Mouse (Mus musculus) lung, postnatal 0 days (tissue): ENCODE data around the gene Wfikkn1. TPM values are rescaled to one million over a fixed set of nuclear protein-coding genes. Genes with fewer than 3 reads are reported as not detected.

ENCODE experiments used
- ATAC-seq: fragments of 200-750 bp; cut with Nextera tagmentation; 2 replicates; pipeline ENCODE4 v1.8.0; 2017; ENCODE audit warnings: moderate library complexity
- DNase-seq: peaks from one replicate; pipeline ENCODE4 v3.0.0-alpha.2; 2016; ENCODE audit warnings: low spot score
- H3K27ac ChIP-seq: fragments of 300-500 bp; sonication (generic); 2 replicates; pipeline ENCODE4 v1.5.1; 2014; ENCODE audit warnings: antibody characterized with exemption, mild to moderate bottlenecking, low read length, mixed read lengths
- H3K27me3 ChIP-seq: fragments of 300-500 bp; sonication (generic); replicated peaks from 2 replicates; pipeline ENCODE4 v1.6.1; 2014; ENCODE audit warnings: low read length, mixed read lengths; ENCODE audit not compliant: insufficient read depth
- H3K36me3 ChIP-seq: fragments of 300-500 bp; sonication (generic); 2 replicates; pipeline ENCODE4 v1.6.1; 2014; ENCODE audit warnings: low read length, mixed read lengths; ENCODE audit not compliant: insufficient read depth
- H3K4me1 ChIP-seq: fragments of 300-500 bp; sonication (generic); 2 replicates; pipeline ENCODE4 v1.6.1; 2014; ENCODE audit warnings: antibody characterized with exemption, low read depth, low read length, mixed read lengths; ENCODE audit not compliant: insufficient read depth
- H3K4me2 ChIP-seq: fragments of 300-500 bp; sonication (generic); replicated peaks from 2 replicates; pipeline ENCODE4 v1.6.1; 2014; ENCODE audit warnings: low read depth, mild to moderate bottlenecking, low read length, moderate library complexity, mixed read lengths
- H3K4me3 ChIP-seq: fragments of 300-500 bp; sonication (generic); 2 replicates; pipeline ENCODE4 v1.5.1; 2014; ENCODE audit warnings: low read depth, low read length
- H3K9ac ChIP-seq: fragments of 300-500 bp; sonication (generic); replicated peaks from 2 replicates; pipeline ENCODE4 v1.6.1; 2014; ENCODE audit warnings: low read depth, mild to moderate bottlenecking
- H3K9me3 ChIP-seq: fragments of 300-500 bp; sonication (generic); 2 replicates; pipeline ENCODE4 v1.6.1; 2016; ENCODE audit warnings: low read length, mixed read lengths
- CTCF ChIP-seq: IDR thresholded peaks from 2 replicates; pipeline ENCODE4 v1.5.1; 2016; ENCODE audit warnings: antibody characterized with exemption, mild to moderate bottlenecking
- EP300 ChIP-seq: IDR thresholded peaks from 2 replicates; pipeline ENCODE4 v1.6.1; 2016; ENCODE audit warnings: antibody characterized with exemption, mild to moderate bottlenecking, control low read depth
- WGBS: fragments of 180-500 bp; shearing (Covaris S2); extraction: QIAGEN DNeasy Blood & Tissue Kit; methylation state at CpG from one replicate; pipeline ENCODE4 v1.1.7; 2014; 5-methylcytosine and 5-hydroxymethylcytosine counted together
- polyA plus RNA-seq: library from polyadenylated mRNA; unstranded; fragments of >200 nt; fragmentation: Nextera tagmentation; extraction: Ambion mirVana; gene quantifications from 2 replicates; pipeline ENCODE4 v1.2.1, GENCODE M21; 2015

The Wfikkn1 gene
- polyA plus RNA-seq, 1 experiment from 2014 or later = 0.26 TPM

DNA sequence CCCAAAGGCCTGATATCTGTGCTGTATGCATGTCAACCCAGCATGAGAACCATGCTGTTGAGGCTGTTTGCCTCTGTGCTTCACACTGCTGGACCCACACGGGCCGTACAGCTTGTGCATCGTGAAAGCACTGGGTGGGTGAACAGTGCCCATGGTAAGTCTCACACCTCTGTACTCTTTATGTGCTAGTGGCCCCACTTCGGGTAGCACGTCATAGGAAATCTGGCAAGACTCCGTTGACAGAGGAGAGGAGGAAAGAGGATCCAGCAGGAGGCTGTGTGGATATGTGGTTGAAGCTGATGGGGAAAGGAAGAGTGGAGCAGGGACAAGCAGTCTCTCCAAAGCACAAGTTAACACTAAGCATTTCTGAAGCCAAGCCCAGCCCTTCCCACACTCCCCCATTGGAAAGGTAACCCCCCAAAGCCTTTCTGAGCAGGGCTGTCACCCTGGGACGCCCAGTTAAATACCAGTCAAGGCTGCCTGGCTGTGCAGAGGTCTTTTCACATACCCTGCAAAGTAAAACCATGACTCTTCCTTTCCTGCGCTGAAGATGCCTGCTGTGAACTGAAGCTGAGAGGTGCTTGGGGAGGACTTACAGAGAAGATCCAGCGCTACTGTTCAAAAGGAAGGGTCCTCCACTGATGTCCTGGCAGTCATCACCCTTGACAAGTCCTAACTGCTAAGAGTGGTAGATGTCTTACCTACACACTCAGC is 37.5 kb upstream of the Wfikkn1 start:
- DNase-seq = no peak
- H3K4me2 ChIP-seq = peak overlapping the region; percentile 94
- 0 out of 2 replicates have a peak overlapping the region, but pooled peaks have one; percentile 82 for H3K27ac ChIP-seq

DNA sequence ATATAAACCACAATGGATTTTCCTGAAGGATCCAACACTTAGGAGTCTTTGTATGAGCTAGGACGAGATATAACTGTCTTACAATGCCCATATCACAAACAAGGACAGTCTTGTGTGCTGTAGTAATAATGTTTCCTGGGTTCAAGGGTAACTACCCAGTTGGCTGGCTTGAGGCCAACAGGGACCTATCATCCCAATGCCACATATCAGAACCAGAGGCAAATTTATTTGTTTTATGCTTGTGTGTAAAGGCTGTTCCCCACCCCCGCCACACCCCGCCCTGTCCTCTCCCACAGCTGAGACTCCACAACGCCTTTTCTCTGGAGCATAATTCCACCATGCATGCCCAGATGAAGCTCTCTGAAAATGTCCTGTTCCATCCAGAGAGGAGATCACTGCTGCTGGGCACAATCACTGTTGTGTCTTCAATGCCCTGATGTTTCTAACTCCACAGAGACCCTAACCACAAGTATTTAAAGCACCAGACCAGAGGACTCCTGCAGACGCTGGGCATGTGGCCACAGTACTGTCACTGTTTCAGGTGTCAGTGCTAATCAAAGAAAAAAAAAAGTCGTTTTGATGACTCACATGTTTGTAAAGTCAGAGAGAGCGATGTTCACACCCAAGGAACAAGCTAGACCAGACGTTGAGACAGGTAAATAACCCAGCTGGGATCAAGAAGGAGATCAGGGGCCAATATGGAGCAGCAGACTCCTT is 36.4 kb upstream of the Wfikkn1 start:
- Histone ChIP-seq H3K9ac (no peak overlapping the region), H3K4me2 (no peak overlapping the region), H3K9me3 (no peaks in the 10 kb centered on the region), H3K4me3 (no peak overlapping the region), H3K27me3 (no peaks in the 10 kb centered on the region), H3K4me1 (peaks cover 8% of the 10 kb centered on the region; the same call in 1 of the 2 replicates), H3K27ac (no peak overlapping the region), H3K36me3 (no peaks in the 10 kb centered on the region)
- WGBS = 70% methylated on average over 8 of the region's 8 CpGs
- DNase-seq = no peak
- ATAC-seq = no peak
- TF ChIP-seq EP300 = no peak
- no peak for TF ChIP-seq CTCF

More for the DNA sequence above, 37.5 kb upstream of the Wfikkn1 start:
- no peak for ATAC-seq
- peak overlapping the region; percentile 95; the same call in 1 of the 2 replicates for H3K4me3 ChIP-seq
- WGBS = 77% methylated on average over 9 of the region's 9 CpGs
- H3K9me3 ChIP-seq = no peaks in the 10 kb centered on the region
- H3K36me3 ChIP-seq = no peaks in the 10 kb centered on the region
- peaks cover 8% of the 10 kb centered on the region; the same call in 1 of the 2 replicates for H3K4me1 ChIP-seq
- TF ChIP-seq EP300 (no peak), CTCF (no peak)
- no peaks in the 10 kb centered on the region for H3K27me3 ChIP-seq
- H3K9ac ChIP-seq = peak overlapping the region; percentile 79

DNA sequence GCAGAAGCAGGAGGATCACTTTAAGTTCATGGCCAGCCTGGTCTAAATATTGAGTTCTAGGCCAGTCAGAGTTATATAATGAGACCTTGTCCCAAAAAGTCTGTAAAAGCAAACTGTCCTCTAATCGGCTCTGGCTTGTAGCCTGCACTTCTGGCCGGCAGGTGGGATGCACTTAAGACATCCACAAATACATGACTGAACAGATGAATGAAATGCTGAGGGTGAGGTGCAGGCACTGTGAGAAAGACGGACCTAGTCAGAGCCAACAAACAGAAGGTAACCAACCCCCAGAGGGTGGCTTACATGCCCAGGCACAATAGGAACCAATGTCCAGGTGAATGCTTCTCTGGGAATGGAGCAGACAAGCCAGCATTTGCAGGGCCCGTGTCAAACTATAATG is 33.6 kb upstream of the Wfikkn1 start:
- H3K4me1 ChIP-seq = peaks cover 8% of the 10 kb centered on the region; the same call in 1 of the 2 replicates
- H3K9ac ChIP-seq = no peak overlapping the region
- DNase-seq (no peak), ATAC-seq (no peak)
- H3K27ac ChIP-seq = peak overlapping the region; percentile 10; the same call in 1 of the 2 replicates
- no peaks in the 10 kb centered on the region for H3K27me3 ChIP-seq
- H3K4me2 ChIP-seq = no peak overlapping the region
- WGBS = 66% methylated on average over 4 of the region's 4 CpGs
- no peak overlapping the region for H3K4me3 ChIP-seq
- H3K36me3 ChIP-seq = no peaks in the 10 kb centered on the region
- H3K9me3 ChIP-seq = no peaks in the 10 kb centered on the region
- TF ChIP-seq CTCF (no peak), EP300 (no peak)

DNA sequence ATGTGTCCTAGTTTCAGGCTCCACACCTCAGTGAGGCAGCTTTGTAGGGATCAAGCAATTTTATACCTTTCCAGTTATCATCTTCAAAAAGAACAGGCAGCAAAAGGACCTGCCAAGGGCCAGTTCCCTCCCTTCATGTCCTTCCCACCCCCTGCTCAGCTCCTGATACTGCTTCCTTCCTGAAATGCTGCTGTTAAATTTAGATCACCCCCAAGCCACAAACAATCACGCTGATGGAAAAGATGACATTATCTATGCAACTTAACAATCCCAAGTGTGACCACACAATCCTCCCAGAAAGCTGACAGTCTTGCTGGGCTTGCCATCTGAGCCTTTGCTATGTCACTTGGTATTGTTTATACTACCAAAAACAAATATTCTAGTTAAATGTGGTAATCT is 33.2 kb upstream of the Wfikkn1 start:
- H3K4me2 ChIP-seq = 0 out of 2 replicates have a peak overlapping the region, but pooled peaks have one; percentile 9
- ATAC-seq (no peak), DNase-seq (peak; percentile 31)
- no peak overlapping the region for H3K9ac ChIP-seq
- WGBS = 43% methylated on average over 1 of the region's 1 CpGs
- H3K4me1 ChIP-seq = peaks cover 8% of the 10 kb centered on the region; the same call in 1 of the 2 replicates
- no peaks in the 10 kb centered on the region for H3K36me3 ChIP-seq
- TF ChIP-seq CTCF (no peak), EP300 (peak; percentile 56)
- H3K4me3 ChIP-seq = no peak overlapping the region
- no peaks in the 10 kb centered on the region for H3K27me3 ChIP-seq
- H3K27ac ChIP-seq = peak overlapping the region; percentile 10; the same call in 1 of the 2 replicates
- H3K9me3 ChIP-seq = no peaks in the 10 kb centered on the region

DNA sequence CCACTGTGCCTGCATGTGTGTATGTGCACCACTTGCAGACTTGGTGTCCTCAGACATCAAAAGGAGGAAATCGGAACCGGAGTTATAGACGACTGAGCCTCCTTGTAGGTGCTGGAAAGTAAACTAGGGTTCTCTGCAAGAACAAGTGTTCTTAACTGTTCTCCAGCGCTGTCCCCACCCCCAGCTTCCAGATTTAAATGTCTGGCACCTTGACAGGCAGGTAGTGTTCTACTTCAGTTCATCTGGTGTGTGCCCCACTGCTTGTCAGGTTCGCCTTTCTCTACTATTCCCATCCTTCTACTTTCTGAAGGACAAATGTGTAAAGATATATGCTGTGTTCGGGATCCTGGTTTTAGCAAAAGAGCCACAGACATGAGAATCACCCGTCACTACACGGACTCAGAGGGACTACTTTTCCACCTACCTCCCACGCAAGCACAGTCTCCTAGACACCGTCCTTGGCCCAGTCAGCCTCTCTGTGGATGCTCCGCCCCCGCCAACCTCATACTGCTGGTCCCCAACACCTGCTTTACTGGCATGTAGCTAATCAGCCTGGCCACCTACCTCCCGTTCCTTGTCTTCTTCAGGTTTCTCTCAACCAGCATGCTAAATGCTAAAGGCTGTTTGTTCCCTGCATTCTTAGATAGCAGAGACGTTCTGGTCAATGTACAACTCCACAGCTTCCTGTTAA is 32.7 kb upstream of the Wfikkn1 start:
- peaks cover 8% of the 10 kb centered on the region; the same call in 1 of the 2 replicates for H3K4me1 ChIP-seq
- 62% methylated on average over 14 of the region's 14 CpGs for WGBS
- no peaks in the 10 kb centered on the region for H3K36me3 ChIP-seq
- peak; percentile 49 for DNase-seq
- H3K27ac ChIP-seq = no peak overlapping the region
- H3K27me3 ChIP-seq = no peaks in the 10 kb centered on the region
- H3K4me2 ChIP-seq = 0 out of 2 replicates have a peak overlapping the region, but pooled peaks have one; percentile 9
- no peaks in the 10 kb centered on the region for H3K9me3 ChIP-seq
- no peak overlapping the region for H3K9ac ChIP-seq
- ATAC-seq = no peak
- no peak overlapping the region for H3K4me3 ChIP-seq
- TF ChIP-seq EP300 (no peak), CTCF (no peak)

DNA sequence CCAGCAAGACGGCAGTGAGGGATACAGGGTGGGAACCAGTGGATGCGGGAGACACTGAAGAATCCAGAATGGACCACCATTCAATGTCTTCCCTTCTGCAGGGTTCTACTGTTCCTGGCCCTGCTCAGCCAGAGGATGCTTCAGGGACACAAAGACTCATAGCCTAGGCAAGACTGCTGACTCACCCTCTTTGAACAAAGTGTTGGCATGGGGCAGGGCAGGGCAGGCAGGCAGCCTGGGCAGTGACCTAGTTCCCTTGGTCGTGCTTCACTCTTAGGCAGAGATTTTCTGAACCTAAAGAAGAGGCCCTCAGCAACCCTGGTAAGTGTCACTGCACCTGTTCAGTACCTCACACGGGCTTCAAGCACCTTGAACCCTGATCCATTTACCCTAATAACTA is 31.2 kb upstream of the Wfikkn1 start:
- no peaks in the 10 kb centered on the region; the same call in 1 of the 2 replicates for H3K4me1 ChIP-seq
- WGBS = 72% methylated on average over 4 of the region's 4 CpGs
- no peak for TF ChIP-seq CTCF
- no peak for TF ChIP-seq EP300
- H3K4me2 ChIP-seq = no peak overlapping the region
- no peaks in the 10 kb centered on the region for H3K36me3 ChIP-seq
- peak; percentile 55 for DNase-seq
- H3K9ac ChIP-seq = no peak overlapping the region
- peak; percentile 65 for ATAC-seq
- H3K27me3 ChIP-seq = no peaks in the 10 kb centered on the region
- H3K9me3 ChIP-seq = no peaks in the 10 kb centered on the region
- no peak overlapping the region for H3K27ac ChIP-seq
- H3K4me3 ChIP-seq = no peak overlapping the region
